Mouse (Mus musculus) inflammation-experienced regulatory T-cells, adult 6 months (primary cell): ENCODE results near the gene Slc39a3. TPM values are rescaled to one million over a fixed set of nuclear protein-coding genes. Genes with fewer than 3 reads are reported as not detected.
"Not testable (repeated sequence)": the region's sequence is repeated elsewhere in the genome, so short reads cannot be mapped to it uniquely, and the experiment has no call there.

Experiments
- ATAC-seq: one replicate; pipeline ENCODE4 v1.8.0; 2017
- polyA plus RNA-seq, 3 experiments: library from polyadenylated mRNA; unstranded; fragments of 100-300 nt; shearing (Covaris generic); gene quantifications; one replicate each; pipeline ENCODE4 v1.2.1; 2017

Slc39a3 gene
- polyA plus RNA-seq: 1 to 10 TPM; 2.4 to 5.0 (median 2.7) TPM

DNA sequence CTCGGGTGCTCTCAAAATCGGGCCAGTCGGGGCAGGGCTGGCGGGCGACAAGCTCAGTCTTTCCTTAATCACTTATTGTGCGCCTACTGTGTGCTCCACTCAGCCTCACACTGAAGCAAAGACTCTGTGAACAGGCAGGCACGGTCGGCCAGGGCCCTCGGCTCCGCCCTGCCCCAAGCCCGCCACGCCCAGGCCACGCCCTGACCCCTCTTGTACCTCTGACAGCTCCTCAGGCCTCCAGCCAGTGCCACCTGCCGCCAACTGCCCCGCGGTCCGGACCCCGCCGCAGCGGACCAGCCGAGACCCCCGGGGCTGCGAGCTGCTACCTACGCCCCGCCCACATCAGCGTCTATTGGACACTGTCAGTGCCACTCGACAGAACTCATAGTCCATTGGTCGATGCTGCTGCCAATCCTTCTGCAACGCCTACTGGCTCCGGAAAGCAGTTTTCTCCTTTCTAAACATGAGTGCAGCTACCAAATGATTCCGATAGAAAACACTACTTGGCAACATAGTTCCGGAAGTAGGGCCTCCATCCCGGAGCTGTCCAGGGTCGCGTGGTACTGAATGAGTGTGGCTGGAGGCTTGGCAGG is at the start of gene Slc39a3:
Gene Slc39a3 (minus strand): TSS at position 439 of the 593 bp plus-strand sequence.
- peak; percentile 100 for ATAC-seq

DNA sequence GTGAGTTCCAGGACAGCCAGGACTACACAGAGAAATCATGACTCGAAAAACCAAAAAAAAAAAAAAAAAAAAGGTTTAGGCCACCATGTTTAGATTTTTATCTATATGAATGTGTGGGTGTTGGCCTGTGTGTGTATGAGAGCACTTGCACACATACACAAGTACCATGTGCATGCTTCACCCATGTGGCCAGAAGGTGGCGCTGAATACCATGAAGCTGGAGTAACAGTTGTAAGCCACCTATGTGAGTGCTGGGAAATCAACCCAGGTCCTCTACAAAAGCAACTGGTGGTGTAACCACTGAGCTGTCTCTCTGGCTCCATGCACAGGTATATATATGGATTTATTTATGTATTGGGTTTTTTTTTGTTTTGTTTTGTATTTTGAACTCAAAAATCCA is 49.8 kb upstream of the Slc39a3 start:
- ATAC-seq: no peak

- ATAC-seq: peak; percentile 60
These were observed 45.1 kb upstream of the Slc39a3 start for GRCm38 (mm10) chr10:81082168-81082960.

- no peak for ATAC-seq
These were observed 42.9 kb upstream of the Slc39a3 start for GRCm38 (mm10) chr10:81080008-81080655.

DNA sequence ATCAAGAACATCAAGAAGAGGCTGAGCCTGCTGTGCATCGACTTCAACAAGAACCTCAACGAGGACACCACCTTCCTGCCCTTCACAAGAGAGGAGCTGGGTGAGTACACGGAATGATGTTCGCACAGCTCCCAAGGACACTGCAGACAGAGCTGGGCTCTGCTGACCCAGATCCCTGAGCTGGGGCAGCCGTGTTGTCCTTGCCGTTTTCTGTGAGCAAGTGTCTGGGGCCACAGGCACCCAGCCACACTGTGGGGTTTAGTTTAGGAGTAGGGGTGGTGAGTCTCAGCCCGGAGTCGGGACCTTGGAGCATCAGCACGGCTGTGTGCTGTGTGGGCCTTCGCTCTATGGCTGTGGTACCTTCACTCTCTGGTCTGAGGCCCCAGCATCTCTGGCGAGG is 40.7 kb upstream of the Slc39a3 start:
- ATAC-seq: no peak

- no peak for ATAC-seq
These were observed 39.1 kb upstream of the Slc39a3 start for GRCm38 (mm10) chr10:81076356-81076755.

DNA sequence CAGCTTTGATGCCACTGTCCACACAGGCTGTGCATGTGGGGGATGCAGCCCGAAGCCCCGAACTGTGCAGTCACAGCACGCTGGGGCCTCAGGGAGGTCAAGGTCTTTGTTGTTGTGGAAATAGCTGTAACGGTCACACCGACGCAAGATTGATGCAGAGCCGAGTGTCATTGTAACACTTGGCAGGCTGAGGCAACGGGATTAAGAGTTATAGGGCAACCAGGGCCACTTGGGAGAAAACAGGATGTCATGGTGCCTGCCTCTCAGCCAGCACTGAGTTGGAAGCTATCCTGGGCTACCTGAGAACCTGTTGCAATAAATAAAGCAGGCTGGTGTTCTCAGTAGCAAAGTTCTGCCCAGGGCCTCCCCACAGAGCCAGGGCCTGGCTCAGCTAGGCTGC is 38.5 kb upstream of the Slc39a3 start:
- no peak for ATAC-seq

GRCm38 (mm10) chr10:81073464-81073863 is 36.2 kb upstream of the Slc39a3 start:
- no peak for ATAC-seq

DNA sequence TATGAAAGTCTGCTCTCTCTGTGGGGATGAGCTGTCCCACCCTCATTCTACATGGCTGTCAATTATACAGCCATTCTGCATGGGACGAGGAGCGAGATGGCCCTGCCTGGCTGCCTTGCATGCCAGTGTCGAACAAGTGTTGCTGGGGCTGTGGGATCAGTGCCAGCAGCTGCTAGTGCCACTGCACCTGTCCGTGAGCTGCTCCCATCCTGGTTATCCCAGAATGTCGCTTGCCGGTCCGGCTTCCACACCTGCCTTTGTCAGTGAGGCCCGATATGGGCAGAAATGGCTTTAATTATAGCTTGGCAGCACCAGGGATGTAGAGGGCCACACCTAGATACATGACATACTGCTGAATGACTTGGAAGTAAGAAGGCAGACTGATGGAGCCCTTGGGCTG is 35.1 kb upstream of the Slc39a3 start:
- ATAC-seq: no peak

- peak; percentile 99 for ATAC-seq
These were observed 32.6 kb upstream of the Slc39a3 start, which contains the start of gene Thop1 for GRCm38 (mm10) chr10:81069836-81070235. Gene Thop1, plus strand, starts transcription at chr10:81070035.

- no peak for ATAC-seq
These were observed 31.5 kb upstream of the Slc39a3 start for GRCm38 (mm10) chr10:81068706-81069105.

DNA sequence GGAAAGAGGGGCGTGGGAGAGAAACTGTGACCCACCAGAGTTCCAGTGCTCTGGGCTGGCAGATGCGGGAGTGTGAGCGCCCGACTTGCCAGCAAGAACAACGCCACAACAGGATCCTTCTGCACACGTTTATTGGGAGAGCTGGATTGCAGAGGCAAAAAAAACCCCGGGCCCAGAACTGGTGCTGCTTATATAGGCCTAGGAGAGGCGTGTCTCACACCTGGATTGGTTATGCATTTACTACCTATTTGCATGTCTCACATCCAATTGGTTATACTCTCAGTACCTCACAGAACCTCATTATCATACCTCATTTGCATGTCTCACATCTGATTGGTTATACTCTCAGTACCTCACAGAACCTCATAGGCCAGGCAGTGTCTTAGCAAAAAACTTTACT is 27.3 kb upstream of the Slc39a3 start:
- ATAC-seq: not testable (repeated sequence)

GRCm38 (mm10) chr10:81062710-81063109 is 25.5 kb upstream of the Slc39a3 start:
- ATAC-seq: no peak

- peak; percentile 89 for ATAC-seq
These were observed 22.6 kb upstream of the Slc39a3 start, which contains the start of gene Sgta for GRCm38 (mm10) chr10:81059603-81060543. Gene Sgta, minus strand, starts transcription at chr10:81060181.

- ATAC-seq: no peak
These were observed 21.7 kb upstream of the Slc39a3 start for GRCm38 (mm10) chr10:81058896-81059295.

DNA sequence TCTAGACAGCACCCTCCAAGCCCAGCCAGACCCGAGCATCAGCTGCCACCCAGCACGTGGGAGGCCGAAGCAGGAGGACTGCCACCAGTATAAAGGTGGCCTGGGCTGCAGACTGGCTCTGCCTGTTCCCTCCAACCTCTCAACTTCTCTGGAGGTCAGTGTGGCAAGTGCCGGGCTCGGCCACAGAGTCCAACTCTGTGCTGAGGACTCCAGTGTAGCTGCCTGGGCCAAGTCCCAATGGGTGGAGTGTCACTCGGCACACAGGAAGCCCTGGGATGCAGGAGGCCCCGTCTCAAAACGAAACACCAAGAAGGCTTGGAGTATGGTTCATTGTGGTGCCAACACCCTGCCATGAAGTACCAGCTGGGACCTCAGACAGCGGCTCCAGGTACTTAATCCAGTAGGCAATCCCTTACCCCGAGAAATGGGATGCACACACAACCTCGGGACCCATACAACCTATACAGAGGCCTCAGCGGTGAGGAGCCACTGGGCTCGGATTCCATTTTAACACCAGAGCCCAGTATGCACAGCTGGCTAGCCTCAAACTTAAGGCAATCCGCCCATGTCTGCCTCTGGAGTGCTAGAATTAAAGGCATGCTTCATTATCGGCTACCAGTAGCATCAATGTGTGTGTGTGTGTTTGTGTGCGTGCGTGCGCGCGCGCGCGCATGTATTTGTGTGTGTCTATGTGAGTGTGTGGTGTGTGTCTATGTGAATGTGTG is 20.3 kb upstream of the Slc39a3 start:
- ATAC-seq: no peak

DNA sequence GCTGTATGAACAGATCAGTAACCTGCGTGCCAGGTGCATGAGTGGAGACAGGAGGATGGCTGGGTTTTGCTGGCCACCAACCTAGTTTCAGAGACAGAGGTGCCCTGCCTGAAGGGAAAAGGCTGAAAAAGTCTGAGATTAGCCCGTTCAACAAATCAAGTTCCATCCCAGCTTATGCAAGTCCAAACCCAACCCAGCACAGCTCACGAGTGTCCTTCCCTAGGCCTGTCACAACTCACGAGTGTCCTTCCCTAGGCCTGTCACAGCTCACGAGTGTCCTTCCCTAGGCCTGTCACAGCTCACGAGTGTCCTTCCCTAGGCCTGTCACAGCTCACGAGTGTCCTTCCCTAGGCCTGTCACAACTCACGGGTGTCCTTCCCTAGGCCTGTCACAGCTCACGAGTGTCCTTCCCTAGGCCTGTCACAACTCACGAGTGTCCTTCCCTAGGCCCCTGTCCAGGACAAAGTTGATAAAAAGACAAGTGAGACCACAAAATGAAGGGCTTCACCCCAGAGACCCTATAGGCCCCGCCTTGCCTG is 18.6 kb upstream of the Slc39a3 start:
- ATAC-seq: not testable (repeated sequence)

DNA sequence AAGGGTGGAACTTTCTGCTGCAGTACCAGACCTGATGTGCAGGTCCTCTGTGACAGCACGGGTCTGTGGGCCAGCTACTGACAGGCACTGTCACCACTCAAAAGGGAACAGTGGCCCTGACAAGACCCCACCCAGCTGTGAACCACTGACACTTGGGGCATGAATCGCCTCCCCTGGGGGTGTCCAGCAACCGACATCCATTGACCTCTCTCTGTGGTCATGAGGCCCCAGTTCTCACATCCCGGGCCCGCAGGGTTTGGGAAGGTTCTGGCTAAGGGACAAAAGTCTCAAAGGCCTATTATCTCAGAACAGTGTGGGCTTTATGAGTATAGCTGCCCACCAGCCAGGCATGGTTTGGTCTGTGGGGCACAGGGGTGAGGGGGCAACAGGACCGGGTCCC is 17.9 kb upstream of the Slc39a3 start:
- ATAC-seq: no peak

GRCm38 (mm10) chr10:81052577-81052976 is 15.4 kb upstream of the Slc39a3 start:
- ATAC-seq: no peak

DNA sequence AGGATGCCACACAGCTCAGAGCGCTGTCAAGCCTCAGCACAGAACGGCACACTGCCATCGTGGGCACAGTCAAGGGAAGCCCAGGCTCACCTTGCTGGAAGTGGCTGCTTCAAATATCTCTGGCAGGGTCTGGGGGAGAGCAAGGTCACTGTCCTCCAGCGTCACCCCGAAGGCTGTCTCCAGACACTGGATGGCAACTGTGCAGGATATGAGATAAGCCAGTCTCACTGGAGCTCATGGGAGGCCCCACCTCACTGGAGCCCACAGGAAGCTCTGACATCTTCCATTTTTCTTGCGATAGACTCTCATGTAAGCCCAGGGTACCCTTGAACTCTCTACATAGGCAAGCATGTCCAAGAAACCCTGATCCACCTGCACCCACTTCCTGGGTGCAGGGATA is 13.9 kb upstream of the Slc39a3 start:
- ATAC-seq: no peak

- no peak for ATAC-seq
These were observed 13.4 kb upstream of the Slc39a3 start for GRCm38 (mm10) chr10:81050645-81051044.
